Mouse (Mus musculus) stomach, embryonic 16.5 days (tissue): ENCODE results near the gene Myo18b. TPM values are rescaled to one million over a fixed set of nuclear protein-coding genes. Genes with fewer than 3 reads are reported as not detected.

Experiments
- ATAC-seq: fragments of 200-750 bp; cut with Nextera tagmentation; 2 replicates; pipeline ENCODE4 v1.8.0; 2017; ENCODE audit warnings: moderate number of reproducible peaks, moderate TSS enrichment; ENCODE audit not compliant: insufficient read depth, low FRiP score
- H3K27ac ChIP-seq: fragments of 300-500 bp; sonication (generic); 2 replicates; pipeline ENCODE4 v1.5.1; 2014; ENCODE audit warnings: low read length
- H3K27me3 ChIP-seq: fragments of 300-500 bp; sonication (generic); 2 replicates; pipeline ENCODE4 v1.6.1; 2014; ENCODE audit warnings: low read length, control low read depth, mixed read lengths; ENCODE audit not compliant: control insufficient read depth, insufficient read depth
- H3K36me3 ChIP-seq: fragments of 300-500 bp; sonication (generic); 2 replicates; pipeline ENCODE4 v1.6.1; 2014; ENCODE audit warnings: low read length; ENCODE audit not compliant: control insufficient read depth, insufficient read depth
- H3K4me1 ChIP-seq: fragments of 300-500 bp; sonication (generic); 2 replicates; pipeline ENCODE4 v1.6.1; 2014; ENCODE audit warnings: low read length, control low read depth, mixed read lengths; ENCODE audit not compliant: control insufficient read depth, insufficient read depth
- H3K4me2 ChIP-seq: fragments of 300-500 bp; sonication (generic); 2 replicates; pipeline ENCODE4 v1.6.1; 2014; ENCODE audit warnings: low read depth, low read length, mixed read lengths
- H3K4me3 ChIP-seq: fragments of 300-500 bp; sonication (generic); replicated peaks from 2 replicates; pipeline ENCODE4 v1.5.1; 2014; ENCODE audit warnings: mild to moderate bottlenecking, low read length
- H3K9ac ChIP-seq: fragments of 300-500 bp; sonication (generic); 2 replicates; pipeline ENCODE4 v1.6.1; 2014; ENCODE audit warnings: low read length
- H3K9me3 ChIP-seq: fragments of 300-500 bp; sonication (generic); replicated peaks from 2 replicates; pipeline ENCODE4 v1.6.1; 2016; ENCODE audit warnings: low read length, control low read depth; ENCODE audit not compliant: control insufficient read depth
- WGBS: fragments of 180-500 bp; shearing (Covaris S2); extraction: QIAGEN DNeasy Blood & Tissue Kit; methylation state at CpG from one replicate; pipeline ENCODE4 v1.1.7; 2014; 5-methylcytosine and 5-hydroxymethylcytosine counted together
- polyA plus RNA-seq: library from polyadenylated mRNA; unstranded; fragments of >200 nt; fragmentation: Nextera tagmentation; extraction: Ambion mirVana; gene quantifications from 2 replicates; pipeline ENCODE4 v1.2.1, GENCODE M21; 2015

Myo18b gene
- polyA plus RNA-seq, 1 experiment from 2014 or later, result 2.1 TPM

DNA sequence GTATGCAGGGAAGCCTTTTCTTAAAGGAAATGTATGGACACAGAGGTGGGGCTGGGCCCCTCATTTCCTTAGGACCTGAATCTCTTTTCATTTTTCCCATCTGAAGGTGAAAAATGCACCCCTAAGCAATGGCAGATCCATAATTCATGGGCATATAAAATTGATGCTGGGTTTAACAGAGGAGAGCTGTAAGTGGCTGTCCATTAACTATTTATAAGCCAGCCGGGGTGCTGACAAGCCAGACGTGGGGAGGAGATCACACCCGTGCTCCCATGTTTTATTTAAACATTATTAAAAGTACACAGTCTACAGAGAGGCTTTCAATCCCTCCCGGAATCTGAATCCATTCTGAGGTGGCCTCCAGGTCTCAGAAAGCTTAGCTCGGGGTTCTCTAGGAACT, 146.5 kb downstream of the Myo18b start:
- 35% methylated on average over 5 of the region's 5 CpGs for WGBS
- no peaks in the 10 kb centered on the region for H3K27me3 ChIP-seq
- no peak overlapping the region for H3K27ac ChIP-seq
- H3K4me2 ChIP-seq, result no peak overlapping the region
- no peak overlapping the region for H3K9ac ChIP-seq
- H3K4me3 ChIP-seq, result no peak overlapping the region
- H3K9me3 ChIP-seq, result no peaks in the 10 kb centered on the region
- no peaks in the 10 kb centered on the region for H3K4me1 ChIP-seq
- no peak for ATAC-seq
- H3K36me3 ChIP-seq, result no peaks in the 10 kb centered on the region

DNA sequence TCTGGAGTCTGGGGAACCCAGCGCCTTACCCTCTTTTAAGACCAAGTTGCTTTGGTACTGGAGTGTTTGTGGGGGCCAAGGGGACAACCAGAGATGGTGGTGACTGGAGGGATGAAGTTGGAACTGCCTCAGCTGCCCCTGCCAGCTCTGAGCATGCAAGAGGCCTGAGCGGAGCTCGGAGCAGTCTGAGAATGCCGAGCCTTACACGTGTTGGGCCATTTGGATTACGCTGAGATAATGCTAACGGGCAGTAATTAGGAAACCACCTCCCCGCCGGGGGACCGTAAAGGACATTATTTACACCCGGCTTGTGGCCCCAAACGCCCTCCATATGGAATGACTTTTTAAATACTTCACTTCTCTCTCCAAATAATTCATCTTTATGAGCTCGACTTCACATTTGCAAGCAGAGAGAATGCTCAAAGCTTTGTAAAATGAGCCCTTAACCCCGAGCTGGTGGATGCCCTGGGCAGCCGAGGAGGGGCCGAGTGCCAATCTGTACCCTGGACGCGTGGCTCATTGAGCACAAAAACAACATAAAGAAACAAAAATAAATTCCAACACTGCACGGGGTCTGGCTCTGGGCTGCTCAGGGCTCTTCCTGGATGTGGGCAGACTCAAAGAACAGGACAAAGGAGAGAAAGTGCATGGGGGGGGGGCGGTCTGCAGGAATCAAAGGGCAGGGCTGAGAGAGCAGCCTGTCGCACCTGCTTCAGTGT, 148.0 kb downstream of the Myo18b start:
- no peak for ATAC-seq
- H3K36me3 ChIP-seq, result no peaks in the 10 kb centered on the region
- WGBS, result 29% methylated on average over 21 of the region's 21 CpGs

DNA sequence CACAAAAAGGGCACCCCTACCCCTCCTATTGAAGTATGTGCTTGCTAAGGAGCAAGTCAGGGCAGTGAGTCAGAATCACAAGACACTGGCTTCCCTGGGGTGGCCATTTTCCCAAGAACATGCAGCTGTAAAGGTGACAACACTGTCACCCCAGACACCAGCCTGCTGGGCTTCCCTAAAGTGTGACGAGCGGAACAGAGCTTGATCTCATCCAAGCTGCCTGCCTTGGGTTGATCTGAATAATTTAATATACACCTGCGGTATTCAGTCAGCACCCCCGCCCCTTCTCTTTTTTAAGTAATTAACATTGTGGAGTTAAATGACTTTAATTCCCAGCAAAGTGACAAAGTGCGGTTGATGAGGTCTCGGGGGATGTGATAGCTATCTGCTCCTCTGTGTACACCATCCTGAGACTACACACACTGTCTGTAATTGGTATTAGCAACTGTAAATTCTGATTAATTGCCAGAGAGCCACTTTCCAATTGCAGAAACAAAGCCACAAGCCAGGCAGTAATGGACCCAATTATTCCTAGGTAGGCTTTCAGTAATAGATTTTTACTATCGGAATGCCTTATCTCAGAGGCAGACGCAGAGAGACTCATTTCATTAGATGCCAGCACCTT, 148.7 kb downstream of the Myo18b start:
- no peak overlapping the region for H3K4me2 ChIP-seq
- H3K36me3 ChIP-seq, result no peaks in the 10 kb centered on the region
- H3K4me1 ChIP-seq, result no peaks in the 10 kb centered on the region
- WGBS, result 52% methylated on average over 8 of the region's 8 CpGs
- H3K9ac ChIP-seq, result no peak overlapping the region
- ATAC-seq, result no peak
- no peak overlapping the region for H3K27ac ChIP-seq
- no peak overlapping the region for H3K4me3 ChIP-seq
- H3K27me3 ChIP-seq, result no peaks in the 10 kb centered on the region
- H3K9me3 ChIP-seq, result no peaks in the 10 kb centered on the region

More for the DNA sequence above, 148.0 kb downstream of the Myo18b start:
- Histone ChIP-seq H3K4me2 (no peak overlapping the region), H3K9ac (no peak overlapping the region), H3K27ac (no peak overlapping the region), H3K4me3 (no peak overlapping the region), H3K27me3 (no peaks in the 10 kb centered on the region), H3K4me1 (no peaks in the 10 kb centered on the region), H3K9me3 (no peaks in the 10 kb centered on the region)

DNA sequence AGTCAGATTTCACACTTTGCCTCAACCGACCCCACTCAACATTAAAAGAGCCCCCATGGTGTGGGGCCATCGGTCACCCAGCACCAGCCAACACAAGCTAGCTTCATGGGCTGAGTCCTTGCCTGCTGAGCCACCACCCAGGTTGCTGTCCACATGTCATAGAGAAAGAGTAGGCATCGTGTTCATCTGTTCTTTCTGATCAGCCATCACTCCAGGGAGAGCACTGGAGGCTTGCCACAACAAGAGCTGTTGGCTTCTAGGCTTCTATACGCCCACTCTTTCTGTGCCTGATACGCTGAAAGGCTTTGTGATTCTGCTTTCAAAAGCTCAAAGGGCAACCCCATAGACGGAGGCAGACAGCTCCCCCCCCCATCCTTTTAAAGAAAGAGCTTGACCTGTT, 151.0 kb downstream of the Myo18b start:
- Histone ChIP-seq H3K4me1 (no peaks in the 10 kb centered on the region), H3K27me3 (no peaks in the 10 kb centered on the region), H3K4me3 (no peak overlapping the region), H3K9ac (no peak overlapping the region), H3K9me3 (no peaks in the 10 kb centered on the region), H3K36me3 (no peaks in the 10 kb centered on the region), H3K4me2 (no peak overlapping the region), H3K27ac (no peak overlapping the region)
- no peak for ATAC-seq
- 77% methylated on average over 6 of the region's 6 CpGs for WGBS

DNA sequence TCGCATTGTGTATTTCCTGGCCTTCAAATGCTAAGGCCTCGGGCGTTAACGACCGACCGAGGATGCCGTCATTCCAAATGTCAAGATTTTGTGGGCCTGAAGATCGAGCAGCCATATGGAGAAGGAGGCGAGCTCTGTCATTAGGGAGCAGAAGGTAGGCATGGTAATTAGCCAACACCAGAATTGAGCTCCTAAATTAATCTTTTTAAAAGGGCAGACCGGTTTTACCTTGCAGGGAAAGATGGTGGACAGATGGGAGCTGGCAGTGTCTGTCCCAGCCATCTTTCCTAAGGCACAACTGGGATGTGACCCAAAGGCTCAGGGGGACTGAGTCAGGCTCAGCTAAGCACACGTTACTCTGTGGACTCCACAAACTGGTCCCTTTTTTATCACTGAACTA, 151.6 kb downstream of the Myo18b start:
- H3K4me1 ChIP-seq, result no peaks in the 10 kb centered on the region
- H3K27me3 ChIP-seq, result no peaks in the 10 kb centered on the region
- no peak overlapping the region for H3K9ac ChIP-seq
- WGBS, result 90% methylated on average over 11 of the region's 11 CpGs
- no peaks in the 10 kb centered on the region for H3K9me3 ChIP-seq
- ATAC-seq, result no peak
- H3K4me3 ChIP-seq, result no peak overlapping the region
- no peak overlapping the region for H3K4me2 ChIP-seq
- no peaks in the 10 kb centered on the region for H3K36me3 ChIP-seq
- no peak overlapping the region for H3K27ac ChIP-seq

DNA sequence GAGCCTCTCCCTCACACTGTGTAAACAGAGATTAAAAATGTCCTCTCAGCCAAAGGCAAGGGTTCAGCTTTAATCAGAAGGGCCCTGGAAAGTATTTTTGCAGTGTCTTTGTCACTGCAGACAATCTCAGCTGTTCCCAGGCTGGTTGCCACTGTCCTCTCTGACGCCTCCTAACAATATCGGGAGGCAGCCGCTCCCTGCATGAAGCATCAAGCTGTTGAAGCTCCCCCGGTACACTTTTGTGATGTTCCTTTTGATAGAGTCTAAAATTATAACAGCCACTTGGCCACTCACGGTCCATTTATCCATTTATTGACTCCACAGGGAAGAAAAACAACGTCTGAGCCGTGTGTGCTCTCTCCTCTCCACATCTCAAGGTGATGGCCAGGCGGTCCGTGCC, 153.0 kb downstream of the Myo18b start:
- H3K27ac ChIP-seq, result no peak overlapping the region
- H3K9me3 ChIP-seq, result no peaks in the 10 kb centered on the region
- H3K4me2 ChIP-seq, result no peak overlapping the region
- no peaks in the 10 kb centered on the region for H3K27me3 ChIP-seq
- ATAC-seq, result no peak
- no peaks in the 10 kb centered on the region for H3K4me1 ChIP-seq
- WGBS, result 60% methylated on average over 9 of the region's 9 CpGs
- no peak overlapping the region for H3K4me3 ChIP-seq
- no peak overlapping the region for H3K9ac ChIP-seq
- H3K36me3 ChIP-seq, result no peaks in the 10 kb centered on the region

DNA sequence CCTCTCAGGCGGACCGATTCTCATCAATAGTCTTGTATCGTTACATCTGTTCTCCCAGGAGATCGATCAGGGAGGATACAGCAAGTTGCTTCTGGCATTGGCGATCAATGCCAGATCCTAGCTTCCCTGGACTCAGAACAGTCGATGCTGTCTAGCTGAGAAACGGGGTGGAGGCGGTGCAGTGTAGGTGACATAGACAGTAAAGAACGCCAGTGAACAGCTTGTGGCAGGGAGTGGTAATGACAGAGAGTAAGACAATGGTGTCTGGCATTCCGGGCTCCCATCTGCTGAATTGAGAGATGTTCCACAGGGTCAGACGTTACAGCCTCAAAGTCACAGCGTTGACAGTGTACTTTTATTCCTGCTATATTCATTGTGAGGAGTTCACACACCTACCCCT, 155.5 kb downstream of the Myo18b start:
- no peaks in the 10 kb centered on the region for H3K4me1 ChIP-seq
- H3K4me3 ChIP-seq, result no peak overlapping the region
- no peaks in the 10 kb centered on the region for H3K9me3 ChIP-seq
- 75% methylated on average over 12 of the region's 12 CpGs for WGBS
- H3K4me2 ChIP-seq, result no peak overlapping the region
- no peak for ATAC-seq
- no peak overlapping the region for H3K27ac ChIP-seq
- no peak overlapping the region for H3K9ac ChIP-seq
- H3K36me3 ChIP-seq, result no peaks in the 10 kb centered on the region
- no peaks in the 10 kb centered on the region for H3K27me3 ChIP-seq

DNA sequence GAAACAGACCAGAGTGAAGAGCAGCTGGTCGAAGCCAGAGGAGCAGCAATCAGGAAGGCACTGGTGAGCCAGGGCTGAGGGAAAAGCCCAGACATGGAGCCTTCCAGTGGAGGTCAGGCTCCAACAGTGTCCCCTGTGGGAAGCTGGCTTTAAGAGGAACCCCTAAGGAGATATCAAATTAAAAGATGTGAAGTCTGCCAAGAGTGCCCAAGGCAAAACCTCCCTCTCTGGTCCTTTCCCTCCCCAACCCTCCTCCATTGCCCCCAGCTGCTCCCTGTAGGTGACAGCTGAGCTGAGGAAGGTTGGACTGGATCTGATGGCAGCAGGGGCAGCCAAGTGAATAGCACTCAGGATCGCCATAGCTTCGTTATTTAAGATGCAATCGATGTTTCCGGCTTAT, 161.1 kb downstream of the Myo18b start:
- no peak for ATAC-seq
- Histone ChIP-seq H3K27me3 (no peaks in the 10 kb centered on the region), H3K36me3 (no peaks in the 10 kb centered on the region), H3K9me3 (no peaks in the 10 kb centered on the region), H3K4me2 (no peak overlapping the region), H3K9ac (no peak overlapping the region), H3K4me3 (no peak overlapping the region), H3K27ac (no peak overlapping the region), H3K4me1 (no peaks in the 10 kb centered on the region)
- WGBS, result 83% methylated on average over 5 of the region's 5 CpGs

DNA sequence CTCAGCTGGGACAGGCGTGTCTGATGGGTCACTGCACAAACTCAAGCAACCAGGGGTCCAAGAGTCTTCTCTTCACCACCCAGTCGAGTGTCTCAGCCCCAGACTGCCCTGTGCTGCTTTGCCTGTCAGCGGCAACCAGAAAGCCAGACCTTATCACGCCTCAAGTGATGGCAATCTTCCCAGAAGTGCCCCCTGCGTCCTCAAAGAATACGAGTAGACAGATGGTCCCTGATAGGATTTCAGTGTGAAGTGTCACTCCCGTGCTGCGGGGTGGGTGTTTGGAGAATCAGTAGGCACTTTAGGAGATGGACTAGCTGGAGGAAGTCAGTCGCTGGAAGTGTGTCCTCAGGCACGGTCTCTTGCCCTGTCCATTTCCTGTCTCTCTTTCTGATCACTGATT, 165.6 kb downstream of the Myo18b start:
- 33% methylated on average over 10 of the region's 10 CpGs for WGBS
- ATAC-seq, result no peak

More for the DNA sequence above, 165.6 kb downstream of the Myo18b start:
- H3K36me3 ChIP-seq, result no peaks in the 10 kb centered on the region
- H3K4me3 ChIP-seq, result no peak overlapping the region
- no peaks in the 10 kb centered on the region for H3K27me3 ChIP-seq
- no peaks in the 10 kb centered on the region for H3K9me3 ChIP-seq
- no peaks in the 10 kb centered on the region for H3K4me1 ChIP-seq
- H3K9ac ChIP-seq, result no peak overlapping the region
- H3K4me2 ChIP-seq, result no peak overlapping the region
- H3K27ac ChIP-seq, result no peak overlapping the region
